Mouse (Mus musculus) G1E (cell line): ENCODE results near the gene Dlgap3. TPM values are rescaled to one million over a fixed set of nuclear protein-coding genes. Genes with fewer than 3 reads are reported as not detected.

Source experiments
- ATAC-seq: 2 replicates; pipeline ENCODE4 v1.8.0; 2016; ENCODE audit warnings: mild to moderate bottlenecking; ENCODE audit not compliant: insufficient number of reproducible peaks, poor library complexity, low FRiP score, severe bottlenecking; ENCODE audit errors: extremely low read depth
- DNase-seq: peaks from one replicate; pipeline ENCODE4 v3.0.0; 2012; ENCODE audit warnings: low spot score
- H3K27me3 ChIP-seq: 2 replicates; pipeline ENCODE4 v1.6.1; 2012; ENCODE audit warnings: mild to moderate bottlenecking, low read length, inconsistent platforms; ENCODE audit not compliant: insufficient read depth
- H3K36me3 ChIP-seq: replicated peaks from 2 replicates; pipeline ENCODE3; 2012; ENCODE audit warnings: mild to moderate bottlenecking, inconsistent platforms
- H3K4me1 ChIP-seq: 2 replicates; pipeline ENCODE4 v1.6.1; 2012; ENCODE audit warnings: low read depth, low read length, inconsistent platforms, mixed read lengths; ENCODE audit not compliant: insufficient read depth
- H3K4me3 ChIP-seq: 2 replicates; pipeline ENCODE4 v1.5.1; 2012; ENCODE audit warnings: low read depth, mild to moderate bottlenecking, inconsistent platforms, low read length, moderate library complexity, mixed read lengths
- H3K9me3 ChIP-seq: replicated peaks from 2 replicates; pipeline ENCODE4 v1.6.1; 2012; ENCODE audit warnings: inconsistent platforms
- CTCF ChIP-seq: IDR thresholded peaks from 2 replicates; pipeline ENCODE4 v1.5.1; 2012; ENCODE audit warnings: low read depth, low read length, inconsistent platforms, mixed read lengths
- GATA1 ChIP-seq: IDR thresholded peaks from 2 replicates; pipeline ENCODE4 v1.6.1; 2012; ENCODE audit warnings: borderline replicate concordance, low read length, inconsistent platforms, mixed read lengths
- GATA2 ChIP-seq: IDR thresholded peaks from 2 replicates; pipeline ENCODE4 v1.6.1; 2012; ENCODE audit warnings: low read depth, low read length, inconsistent platforms, borderline replicate concordance
- POLR2AphosphoS5 ChIP-seq: IDR thresholded peaks from 2 replicates; pipeline ENCODE4 v1.6.1; 2012; ENCODE audit warnings: low read depth, low read length, inconsistent platforms; ENCODE audit not compliant: insufficient replicate concordance
- TAL1 ChIP-seq: conservative IDR thresholded peaks from 2 replicates; pipeline ENCODE4 v1.6.1; 2012; ENCODE audit warnings: low read depth, low read length, inconsistent platforms, mixed read lengths
- polyA plus RNA-seq: library from polyadenylated mRNA; stranded (reverse); fragments of >175 nt; gene quantifications from 2 replicates; pipeline ENCODE4 v1.2.3, GENCODE M21; 2012
- total RNA-seq, 2 experiments: library from RNA; stranded (forward) in 1 of 2; stranded (reverse) in 1 of 2; fragments of 200-1000 nt in 1 of 2; fragments of >200 nt in 1 of 2; fragmentation: Nextera tagmentation in 1 of 2; gene quantifications; 2 replicates each; pipeline ENCODE4 v1.2.3; 2014 to 2017

The Dlgap3 gene
- total and polyA plus RNA-seq, 3 experiments = 0.05 TPM; not detected in 2

DNA sequence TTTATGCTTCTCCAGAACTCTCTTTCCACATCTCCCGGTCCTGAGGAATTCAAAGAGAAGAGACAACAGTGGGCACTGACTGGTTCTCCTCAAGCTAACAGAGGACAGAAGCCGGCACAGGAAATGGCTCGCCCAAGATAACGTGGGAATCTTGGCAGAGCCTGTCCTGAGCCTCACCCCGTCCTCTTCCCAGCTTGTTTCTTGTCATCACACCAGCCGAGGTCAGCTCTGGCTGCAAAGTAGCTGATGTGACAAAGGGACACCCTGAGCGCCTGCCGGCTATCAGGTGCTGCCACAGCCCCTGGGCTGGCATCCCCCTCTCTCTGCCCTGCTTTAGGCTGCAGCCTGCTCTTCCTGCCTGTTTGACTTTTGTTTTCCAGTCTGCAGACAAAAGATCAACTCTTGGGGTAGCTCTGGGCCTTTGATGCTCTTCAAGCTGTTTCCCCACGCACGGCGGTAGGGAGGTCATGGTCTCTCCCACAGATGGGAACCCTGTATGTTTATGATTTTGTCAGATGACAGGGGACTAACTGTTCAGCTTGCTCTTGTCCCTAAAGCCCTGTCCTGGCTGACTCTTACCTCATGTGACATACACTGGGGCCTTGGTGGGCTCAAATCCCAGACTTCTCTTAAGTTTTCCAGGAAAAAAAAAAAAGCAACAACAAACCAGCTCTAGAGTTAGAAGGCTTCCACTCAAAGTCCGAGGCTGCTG, 89.3 kb downstream of the Dlgap3 start:
- Histone ChIP-seq H3K4me3 (no peak overlapping the region), H3K27me3 (no peaks in the 10 kb centered on the region), H3K9me3 (no peaks in the 10 kb centered on the region), H3K4me1 (no peaks in the 10 kb centered on the region), H3K36me3 (no peaks in the 10 kb centered on the region)
- TF ChIP-seq CTCF = no peak
- TF ChIP-seq POLR2AphosphoS5 = no peak
- TF ChIP-seq GATA1 = no peak
- no peak for TF ChIP-seq TAL1
- no peak for TF ChIP-seq GATA2
- no peak for DNase-seq
- no peak for ATAC-seq

DNA sequence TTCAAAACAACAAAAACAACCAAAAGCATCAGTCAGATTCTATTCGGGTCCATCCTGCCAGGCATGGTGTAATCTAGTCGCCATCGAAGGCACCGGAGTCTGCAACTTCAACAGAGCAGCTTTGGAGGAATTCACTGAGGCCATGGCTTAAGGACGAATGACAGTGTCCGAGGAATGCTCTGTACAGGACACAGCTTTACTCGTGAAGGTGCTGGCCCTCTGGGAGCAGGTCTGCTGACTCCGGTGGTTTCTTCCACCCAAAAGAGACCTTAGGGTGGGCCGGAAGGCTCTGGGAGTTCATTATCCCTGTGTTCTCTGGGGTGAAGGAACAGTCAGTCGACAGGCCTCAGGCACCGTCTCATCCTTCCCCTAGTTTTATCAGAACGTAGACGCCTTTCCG, 92.6 kb downstream of the Dlgap3 start:
- 0 out of 2 replicates have a peak, but pooled peaks cover 4% of the 10 kb centered on the region for H3K9me3 ChIP-seq
- no peak for DNase-seq
- no peak for ATAC-seq
- H3K27me3 ChIP-seq = no peaks in the 10 kb centered on the region
- no peak for TF ChIP-seq CTCF
- no peak for TF ChIP-seq TAL1
- no peak for TF ChIP-seq GATA1
- no peak for TF ChIP-seq GATA2
- no peak for TF ChIP-seq POLR2AphosphoS5
- H3K4me1 ChIP-seq = no peaks in the 10 kb centered on the region
- no peaks in the 10 kb centered on the region for H3K36me3 ChIP-seq
- no peak overlapping the region for H3K4me3 ChIP-seq

DNA sequence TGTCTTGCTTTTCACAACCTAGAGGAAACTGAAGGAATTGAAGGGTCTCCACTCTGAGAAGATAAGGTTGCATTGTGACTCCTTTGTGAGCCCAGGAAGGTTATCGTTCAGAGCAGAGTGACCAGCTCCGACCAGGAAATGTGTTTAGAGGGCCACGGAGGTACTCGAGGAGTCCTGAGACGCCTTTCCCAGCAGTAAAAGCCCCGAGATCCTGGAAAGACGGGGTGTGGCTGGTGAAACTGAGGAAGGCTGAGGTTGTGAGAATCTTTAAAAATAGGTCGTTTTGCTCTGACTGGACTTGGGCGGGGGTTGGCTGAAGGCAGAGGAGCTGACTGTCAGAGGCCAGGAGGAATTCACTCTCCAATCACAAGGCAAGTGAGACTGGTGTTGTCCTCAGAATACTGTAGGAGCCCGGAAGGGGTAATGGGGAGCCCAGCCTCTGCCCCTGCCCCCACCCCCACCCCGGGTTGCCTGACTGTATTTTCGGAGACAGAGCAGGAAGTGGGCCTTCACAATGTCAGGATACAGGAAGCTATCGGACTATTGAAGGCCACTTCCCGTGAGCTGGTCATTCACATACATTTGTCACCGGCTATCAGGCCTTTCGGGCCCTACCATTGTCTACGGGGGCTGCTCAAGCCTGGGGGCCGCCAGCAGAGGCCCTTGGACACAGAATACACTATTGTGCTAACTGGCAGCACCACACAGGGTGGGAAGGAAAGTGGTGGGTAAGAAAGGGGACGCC, 94.6 kb downstream of the Dlgap3 start:
- ATAC-seq (no peak), DNase-seq (no peak)
- no peak for TF ChIP-seq TAL1
- no peak for TF ChIP-seq POLR2AphosphoS5
- no peak for TF ChIP-seq CTCF
- no peak for TF ChIP-seq GATA1
- no peak for TF ChIP-seq GATA2
- Histone ChIP-seq H3K4me1 (no peaks in the 10 kb centered on the region), H3K4me3 (no peak overlapping the region), H3K36me3 (no peaks in the 10 kb centered on the region), H3K27me3 (no peaks in the 10 kb centered on the region), H3K9me3 (peaks cover 4% of the 10 kb centered on the region; the same call in 1 of the 2 replicates)

DNA sequence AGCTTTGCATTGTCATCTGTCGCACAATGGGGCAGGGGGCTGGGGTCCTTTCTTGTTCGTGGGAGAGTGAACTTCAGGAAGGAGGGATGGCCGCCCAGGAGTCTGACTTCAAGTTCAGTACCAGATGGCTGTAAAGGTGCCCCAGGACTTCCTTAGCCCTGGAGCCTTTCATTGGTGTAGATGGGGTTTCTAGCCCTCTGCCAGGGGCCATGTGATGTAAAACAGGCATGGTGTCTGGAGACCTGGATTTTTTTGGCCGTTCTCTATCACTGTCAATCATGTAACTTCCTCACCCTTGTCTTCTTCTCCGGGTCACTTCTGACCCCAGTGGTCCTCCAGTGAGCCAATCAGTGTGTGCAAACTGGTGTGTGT, 95.2 kb downstream of the Dlgap3 start:
- H3K9me3 ChIP-seq = peaks cover 4% of the 10 kb centered on the region; the same call in 1 of the 2 replicates
- TF ChIP-seq POLR2AphosphoS5 = no peak
- no peak for TF ChIP-seq GATA1
- no peak for TF ChIP-seq TAL1
- TF ChIP-seq GATA2 = no peak
- TF ChIP-seq CTCF = no peak

DNA sequence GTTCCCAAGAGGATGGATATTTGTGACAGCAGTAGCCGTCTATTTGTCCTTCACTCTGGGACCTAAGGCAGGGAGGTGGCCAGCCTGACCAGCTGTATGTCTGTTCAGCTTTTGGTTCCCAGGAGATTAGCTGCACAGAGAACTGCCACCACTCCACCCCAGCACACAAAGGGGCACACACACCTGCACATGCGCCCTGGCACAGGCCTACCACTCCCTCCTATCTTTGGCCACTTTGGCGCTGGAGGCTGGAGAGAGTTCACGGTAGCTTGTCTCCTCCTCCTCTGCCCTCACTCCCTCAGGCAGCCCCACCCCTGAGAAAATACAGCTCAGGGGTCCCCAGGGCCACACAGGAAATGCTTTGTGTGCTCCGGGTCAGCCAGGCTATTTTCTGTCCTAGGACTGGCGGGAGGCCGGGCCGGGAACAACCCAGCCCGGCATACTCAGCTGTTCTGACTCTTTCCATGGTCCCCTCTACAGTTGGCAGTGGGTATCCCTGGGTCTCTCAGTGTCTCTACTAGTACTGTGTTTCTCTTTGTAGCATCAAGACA, 109.5 kb downstream of the Dlgap3 start:
- H3K9me3 ChIP-seq = peaks cover 64% of the 10 kb centered on the region
- H3K4me3 ChIP-seq = no peak overlapping the region
- no peaks in the 10 kb centered on the region for H3K27me3 ChIP-seq
- ATAC-seq (no peak), DNase-seq (no peak)
- no peak for TF ChIP-seq GATA2
- TF ChIP-seq GATA1 = no peak
- TF ChIP-seq POLR2AphosphoS5 = no peak
- no peaks in the 10 kb centered on the region for H3K4me1 ChIP-seq
- H3K36me3 ChIP-seq = no peaks in the 10 kb centered on the region

More for the DNA sequence above, 95.2 kb downstream of the Dlgap3 start:
- Histone ChIP-seq H3K27me3 (no peaks in the 10 kb centered on the region), H3K4me1 (no peaks in the 10 kb centered on the region), H3K36me3 (no peaks in the 10 kb centered on the region), H3K4me3 (no peak overlapping the region)
- ATAC-seq (no peak), DNase-seq (no peak)

DNA sequence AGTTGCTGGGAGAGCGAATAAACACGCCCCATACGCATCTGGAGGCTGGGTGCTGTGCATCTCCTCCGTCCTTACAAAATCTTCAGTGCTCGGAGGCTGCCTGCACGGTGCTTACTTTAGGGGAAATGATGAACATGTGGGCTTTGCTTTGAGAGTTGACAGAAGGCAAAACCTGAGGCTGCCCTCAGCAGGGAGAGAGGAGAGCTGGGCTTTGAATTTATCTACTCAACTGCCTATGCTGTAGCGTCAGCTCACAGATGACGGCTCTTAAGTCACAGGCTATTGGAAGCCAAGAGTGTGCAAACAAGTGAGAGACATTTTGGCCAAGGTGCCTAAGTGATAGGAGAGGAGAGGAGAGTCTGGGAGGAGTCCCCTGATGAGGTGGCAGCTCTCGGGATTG, 110.2 kb downstream of the Dlgap3 start:
- no peak for ATAC-seq
- Histone ChIP-seq H3K9me3 (peaks cover 65% of the 10 kb centered on the region), H3K4me3 (no peak overlapping the region), H3K4me1 (no peaks in the 10 kb centered on the region), H3K27me3 (no peaks in the 10 kb centered on the region), H3K36me3 (no peaks in the 10 kb centered on the region)
- TF ChIP-seq GATA2 = no peak
- TF ChIP-seq CTCF = no peak
- TF ChIP-seq GATA1 = no peak
- TF ChIP-seq TAL1 = no peak
- no peak for DNase-seq

Other genes starting within 250 kb of the Dlgap3 start
- gene Zmym4, start 201.1 kb upstream of the Dlgap3 start, total RNA-seq (2014; fragmentation: Nextera tagmentation) = 81.3 and 90.0 TPM in 2 replicates
- gene Zmym4, start 201.1 kb upstream of the Dlgap3 start, total RNA-seq (2017) = 42.8 and 54.7 TPM in 2 replicates
- gene Zmym4, start 201.1 kb upstream of the Dlgap3 start, polyA plus RNA-seq = 2.9 and 3.9 TPM in 2 replicates
- 329 and 353 TPM in 2 replicates for gene Sfpq, start 147.9 kb upstream of the Dlgap3 start, total RNA-seq (2014; fragmentation: Nextera tagmentation)
- 302 and 471 TPM in 2 replicates for gene Sfpq, start 147.9 kb upstream of the Dlgap3 start, total RNA-seq (2017)
- gene Sfpq, start 147.9 kb upstream of the Dlgap3 start, polyA plus RNA-seq = 346 and 492 TPM in 2 replicates
- 21.4 and 30.6 TPM in 2 replicates for gene Zmym1, start 108.1 kb upstream of the Dlgap3 start, total RNA-seq (2014; fragmentation: Nextera tagmentation)
- gene Zmym1, start 108.1 kb upstream of the Dlgap3 start, total RNA-seq (2017) = 19.0 and 26.3 TPM in 2 replicates
- 1.8 and 3.7 TPM in 2 replicates for gene Zmym1, start 108.1 kb upstream of the Dlgap3 start, polyA plus RNA-seq
- gene Zmym6, start 91.8 kb upstream of the Dlgap3 start, total RNA-seq (2014; fragmentation: Nextera tagmentation) = 29.5 and 44.9 TPM in 2 replicates
- gene Zmym6, start 91.8 kb upstream of the Dlgap3 start, total RNA-seq (2017) = 25.7 and 35.3 TPM in 2 replicates
- gene Zmym6, start 91.8 kb upstream of the Dlgap3 start, polyA plus RNA-seq = 0.50 and 1.0 TPM in 2 replicates
- gene Tmem35b, start 45.5 kb upstream of the Dlgap3 start, total RNA-seq (2014; fragmentation: Nextera tagmentation) = 25.4 and 25.7 TPM in 2 replicates
- 9.6 and 12.4 TPM in 2 replicates for gene Tmem35b, start 45.5 kb upstream of the Dlgap3 start, total RNA-seq (2017)
- gene Tmem35b, start 45.5 kb upstream of the Dlgap3 start, polyA plus RNA-seq = 0.80 and 1.5 TPM in 2 replicates
- gene Smim12, start 74.6 kb downstream of the Dlgap3 start, total RNA-seq (2014; fragmentation: Nextera tagmentation) = 20.4 and 30.8 TPM in 2 replicates
- 47.1 and 47.8 TPM in 2 replicates for gene Smim12, start 74.6 kb downstream of the Dlgap3 start, total RNA-seq (2017)
- 37.1 and 41.1 TPM in 2 replicates for gene Smim12, start 74.6 kb downstream of the Dlgap3 start, polyA plus RNA-seq
- not detected in 2 replicates for gene Gja4, start 144.8 kb downstream of the Dlgap3 start, total RNA-seq (2014; fragmentation: Nextera tagmentation)
- gene Gja4, start 144.8 kb downstream of the Dlgap3 start, total RNA-seq (2017) = 0.11 and 0.12 TPM in 2 replicates
- gene Gja4, start 144.8 kb downstream of the Dlgap3 start, polyA plus RNA-seq = not detected in 2 replicates
- not detected in 2 replicates for gene Gjb3, start 161.6 kb downstream of the Dlgap3 start, total RNA-seq (2014; fragmentation: Nextera tagmentation)
- gene Gjb3, start 161.6 kb downstream of the Dlgap3 start, total RNA-seq (2017) = 0.06 TPM in 1 of 2 replicates, not detected in the other
- not detected in 2 replicates for gene Gjb3, start 161.6 kb downstream of the Dlgap3 start, polyA plus RNA-seq
- not detected in 2 replicates for gene Gjb4, start 184.9 kb downstream of the Dlgap3 start, total RNA-seq (2014; fragmentation: Nextera tagmentation)
- gene Gjb4, start 184.9 kb downstream of the Dlgap3 start, total RNA-seq (2017) = 0.06 and 0.11 TPM in 2 replicates
- not detected in 2 replicates for gene Gjb4, start 184.9 kb downstream of the Dlgap3 start, polyA plus RNA-seq
- gene Gjb5, start 189.0 kb downstream of the Dlgap3 start, total RNA-seq (2014; fragmentation: Nextera tagmentation) = not detected in 2 replicates
- 0.27 TPM in 1 of 2 replicates, not detected in the other for gene Gjb5, start 189.0 kb downstream of the Dlgap3 start, total RNA-seq (2017)
- not detected in 2 replicates for gene Gjb5, start 189.0 kb downstream of the Dlgap3 start, polyA plus RNA-seq